Mouse (Mus musculus) embryo, embryonic 11 days (tissue): ENCODE measurements around the gene Dnajb3.

Experiments
- DNase-seq: peaks from one replicate; pipeline ENCODE4 v3.0.0-alpha.2; 2015

Dnajb3 gene

GRCm38 (mm10) chr1:88205294-88205922 is at the start of gene Dnajb3:
TSS of gene Dnajb3 (minus strand) at chr1:88205782.
- DNase-seq: peak; percentile 94

- no peak for DNase-seq
These were observed 49.3 kb upstream of the Dnajb3 start for GRCm38 (mm10) chr1:88254793-88255465.

- DNase-seq: no peak
These were observed 48.0 kb upstream of the Dnajb3 start for GRCm38 (mm10) chr1:88253540-88253939.

- no peak for DNase-seq
These were observed 47.5 kb upstream of the Dnajb3 start for GRCm38 (mm10) chr1:88253106-88253505.

- no peak for DNase-seq
These were observed 44.4 kb upstream of the Dnajb3 start for GRCm38 (mm10) chr1:88250023-88250422.

- DNase-seq: no peak
These were observed 44.0 kb upstream of the Dnajb3 start for GRCm38 (mm10) chr1:88249596-88249995.

- no peak for DNase-seq
These were observed 43.1 kb upstream of the Dnajb3 start for GRCm38 (mm10) chr1:88248658-88249057.

- no peak for DNase-seq
These were observed 42.1 kb upstream of the Dnajb3 start for GRCm38 (mm10) chr1:88247660-88248059.

- DNase-seq: no peak
These were observed 40.8 kb upstream of the Dnajb3 start for GRCm38 (mm10) chr1:88246386-88246785.

- DNase-seq: no peak
These were observed 40.3 kb upstream of the Dnajb3 start for GRCm38 (mm10) chr1:88245881-88246280.

GRCm38 (mm10) chr1:88243861-88244260 is 38.3 kb upstream of the Dnajb3 start:
- no peak for DNase-seq

GRCm38 (mm10) chr1:88240579-88240978 is 35.0 kb upstream of the Dnajb3 start:
- no peak for DNase-seq

- DNase-seq: no peak
These were observed 34.5 kb upstream of the Dnajb3 start for GRCm38 (mm10) chr1:88240072-88240471.

GRCm38 (mm10) chr1:88238771-88239170 is 33.2 kb upstream of the Dnajb3 start:
- DNase-seq: no peak

- no peak for DNase-seq
These were observed 31.7 kb upstream of the Dnajb3 start for GRCm38 (mm10) chr1:88237311-88237710.

- DNase-seq: no peak
These were observed 30.4 kb upstream of the Dnajb3 start for GRCm38 (mm10) chr1:88235894-88236415.

GRCm38 (mm10) chr1:88235046-88235893 is 29.7 kb upstream of the Dnajb3 start:
- DNase-seq: no peak

- no peak for DNase-seq
These were observed 29.1 kb upstream of the Dnajb3 start for GRCm38 (mm10) chr1:88234646-88235045.

GRCm38 (mm10) chr1:88234248-88234610 is 28.6 kb upstream of the Dnajb3 start:
- no peak for DNase-seq

GRCm38 (mm10) chr1:88233421-88234247 is 28.1 kb upstream of the Dnajb3 start:
- no peak for DNase-seq

- no peak for DNase-seq
These were observed 27.2 kb upstream of the Dnajb3 start for GRCm38 (mm10) chr1:88232664-88233380.
